Mouse (Mus musculus) duodenum, adult 2 months (tissue): ENCODE measurements around the gene Krt13. TPM values are rescaled to one million over a fixed set of nuclear protein-coding genes. Genes with fewer than 3 reads are reported as not detected.

Source experiments
- polyA plus RNA-seq: library from polyadenylated mRNA; depleted of rRNA; stranded (reverse); fragments of >200 nt; gene quantifications from 2 replicates; pipeline ENCODE4 v1.2.3, GENCODE M21; 2012; ENCODE audit warnings: low replicate concordance; rRNA removed

Krt13 gene
- polyA plus RNA-seq, result 0.24 and 2.1 TPM in 2 replicates

GRCm38 (mm10) chr11:100121466-100121865 lies at the start of gene Krt13:
Gene Krt13, minus strand, starts transcription at chr11:100121566.

DNA sequence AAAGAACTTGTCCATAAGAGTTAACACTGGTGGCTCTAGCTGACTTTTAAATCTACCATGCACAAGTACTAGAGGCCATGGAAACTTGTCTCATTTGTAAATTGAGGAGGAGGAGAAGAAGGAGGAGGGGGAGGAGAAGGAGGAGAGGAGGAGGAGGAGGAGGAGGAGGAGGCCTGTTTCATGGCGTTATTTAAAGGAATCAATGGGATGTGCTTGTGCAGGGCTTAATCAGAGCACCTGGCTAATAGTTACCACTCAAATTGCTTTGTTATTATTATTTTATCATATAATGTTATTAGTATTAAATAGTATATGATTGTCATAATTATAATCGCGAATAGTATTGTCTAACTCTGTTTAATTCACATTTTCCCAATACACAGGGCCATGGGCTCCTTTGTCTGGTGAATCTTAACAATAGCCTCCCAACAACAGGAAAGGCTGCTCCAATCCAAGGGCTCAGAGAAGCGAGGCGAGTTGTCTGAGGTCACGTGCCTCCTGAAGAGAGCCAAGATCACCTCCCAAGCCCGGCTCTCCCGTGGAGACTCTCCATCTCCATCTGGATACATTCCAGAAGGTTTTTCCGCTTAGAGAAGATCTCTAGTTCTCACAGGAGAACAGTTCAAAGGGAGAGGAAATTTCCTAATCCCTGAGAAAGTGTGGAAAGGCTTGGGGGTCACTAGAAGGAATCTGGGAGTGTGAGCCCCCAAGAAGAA lies 27.4 kb upstream of the Krt13 start, which contains the start of gene Krt19:
Gene Krt19 (minus strand): TSS at position 51 of the 716 bp plus-strand sequence.

GRCm38 (mm10) chr11:100135731-100136130 lies 14.4 kb upstream of the Krt13 start, which contains the start of gene Krt15:
Gene Krt15, minus strand, starts transcription at chr11:100135928.

GRCm38 (mm10) chr11:100105576-100106122 lies 15.7 kb downstream of the Krt13 start, which contains the start of gene Krt36:
Gene Krt36, minus strand, starts transcription at chr11:100105626.

DNA sequence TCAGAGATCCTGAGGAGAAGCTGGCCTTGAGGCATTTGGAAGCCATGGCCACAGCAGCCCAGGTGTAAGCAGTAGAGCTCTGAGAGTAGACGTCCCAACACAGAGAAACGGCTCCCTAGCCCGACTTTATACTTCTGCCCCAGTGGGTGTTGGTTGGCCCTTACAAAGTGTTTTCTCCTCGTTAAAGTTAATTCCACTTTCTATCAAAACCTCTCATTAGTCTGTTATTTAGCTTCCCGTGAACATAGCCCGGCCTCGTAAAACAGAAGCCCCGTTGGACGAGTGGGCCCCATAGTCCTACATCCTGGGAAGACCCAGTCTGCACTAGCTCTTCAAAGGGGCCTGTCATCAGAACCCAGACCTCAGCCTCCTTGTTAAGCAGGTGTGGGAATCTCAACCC lies 25.2 kb downstream of the Krt13 start, which contains the start of gene Krt35:
Gene Krt35 (minus strand): TSS at position 101 of the 400 bp plus-strand sequence.

GRCm38 (mm10) chr11:100087861-100088260 lies 33.5 kb downstream of the Krt13 start, which contains the start of gene Krt32:
Gene Krt32, minus strand, starts transcription at chr11:100088226.

Other genes starting within 250 kb of the Krt13 start
- not detected in 2 replicates for gene Krtap9-1, start 248.2 kb downstream of the Krt13 start, polyA plus RNA-seq
- not detected in 2 replicates for gene Gm11567, start 242.4 kb downstream of the Krt13 start, polyA plus RNA-seq
- gene Krtap31-1, start 213.6 kb downstream of the Krt13 start, polyA plus RNA-seq, result not detected in 2 replicates
- gene Gm11565, start 206.8 kb downstream of the Krt13 start, polyA plus RNA-seq, result not detected in 2 replicates
- gene Krtap31-2, start 185.3 kb downstream of the Krt13 start, polyA plus RNA-seq, result not detected in 2 replicates
- not detected in 2 replicates for gene Krtap9-5, start 173.1 kb downstream of the Krt13 start, polyA plus RNA-seq
- not detected in 2 replicates for gene Krtap29-1, start 142.5 kb downstream of the Krt13 start, polyA plus RNA-seq
- gene Krtap16-1, start 135.0 kb downstream of the Krt13 start, polyA plus RNA-seq, result not detected in 2 replicates
- not detected in 2 replicates for gene Krtap17-1, start 127.6 kb downstream of the Krt13 start, polyA plus RNA-seq
- not detected in 2 replicates for gene Krt33a, start 105.4 kb downstream of the Krt13 start, polyA plus RNA-seq
- not detected in 2 replicates for gene Krt33b, start 91.7 kb downstream of the Krt13 start, polyA plus RNA-seq
- not detected in 2 replicates for gene Krt34, start 80.0 kb downstream of the Krt13 start, polyA plus RNA-seq
- gene Krt31, start 71.0 kb downstream of the Krt13 start, polyA plus RNA-seq, result 0.09 and 0.17 TPM in 2 replicates
- gene Krt32, start 33.3 kb downstream of the Krt13 start, polyA plus RNA-seq, result 0.18 TPM in 1 of 2 replicates, not detected in the other
- not detected in 2 replicates for gene Krt35, start 25.3 kb downstream of the Krt13 start, polyA plus RNA-seq
- 0.11 TPM in 1 of 2 replicates, not detected in the other for gene Krt36, start 15.9 kb downstream of the Krt13 start, polyA plus RNA-seq
- 0.12 and 0.37 TPM in 2 replicates for gene Krt15, start 14.4 kb upstream of the Krt13 start, polyA plus RNA-seq
- gene Krt19, start 27.1 kb upstream of the Krt13 start, polyA plus RNA-seq, result 1,125 and 1,286 TPM in 2 replicates
- gene Krt9, start 71.7 kb upstream of the Krt13 start, polyA plus RNA-seq, result not detected in 2 replicates
- 0.05 and 0.34 TPM in 2 replicates for gene Krt14, start 86.0 kb upstream of the Krt13 start, polyA plus RNA-seq
- not detected in 2 replicates for gene Krt16, start 127.3 kb upstream of the Krt13 start, polyA plus RNA-seq
- gene Krt17, start 139.5 kb upstream of the Krt13 start, polyA plus RNA-seq, result 0.13 and 0.21 TPM in 2 replicates
- gene Krt42, start 148.3 kb upstream of the Krt13 start, polyA plus RNA-seq, result not detected in 2 replicates
- 94.6 and 104 TPM in 2 replicates for gene Eif1, start 198.3 kb upstream of the Krt13 start, polyA plus RNA-seq
- gene Gast, start 212.8 kb upstream of the Krt13 start, polyA plus RNA-seq, result 1.2 and 240 TPM in 2 replicates
- gene Hap1, start 234.6 kb upstream of the Krt13 start, polyA plus RNA-seq, result 3.5 and 3.6 TPM in 2 replicates